Mouse (Mus musculus) embryonic facial prominence, embryonic 11.5 days (tissue): ENCODE data around the gene Pak1ip1. TPM values are rescaled to one million over a fixed set of nuclear protein-coding genes. Genes with fewer than 3 reads are reported as not detected.

Experiments
- ATAC-seq: fragments of 200-750 bp; cut with Nextera tagmentation; replicated peaks from 2 replicates; pipeline ENCODE4 v1.8.0; 2017; ENCODE audit warnings: low read depth; ENCODE audit not compliant: insufficient number of reproducible peaks, low FRiP score, low TSS enrichment
- DNase-seq: peaks from one replicate; pipeline ENCODE4 v3.0.0-alpha.2; 2015; ENCODE audit warnings: low spot score
- H3K27ac ChIP-seq: fragments of 300-500 bp; sonication (generic); replicated peaks from 2 replicates; pipeline ENCODE4 v1.5.1; 2014; ENCODE audit warnings: mild to moderate bottlenecking, low read depth, low read length, control low read depth
- H3K27me3 ChIP-seq: fragments of 300-500 bp; sonication (generic); 2 replicates; pipeline ENCODE4 v1.6.1; 2014; ENCODE audit warnings: mild to moderate bottlenecking, low read length, moderate library complexity, mixed read lengths; ENCODE audit not compliant: control insufficient read depth, insufficient read depth
- H3K36me3 ChIP-seq: fragments of 300-500 bp; sonication (generic); replicated peaks from 2 replicates; pipeline ENCODE4 v1.6.1; 2014; ENCODE audit warnings: low read depth, mild to moderate bottlenecking, low read length, moderate library complexity, mixed read lengths; ENCODE audit not compliant: control insufficient read depth, insufficient read depth
- H3K4me1 ChIP-seq: fragments of 300-500 bp; sonication (generic); 2 replicates; pipeline ENCODE4 v1.6.1; 2014; ENCODE audit warnings: low read length, mixed read lengths; ENCODE audit not compliant: control insufficient read depth, insufficient read depth
- H3K4me2 ChIP-seq: fragments of 300-500 bp; sonication (generic); 2 replicates; pipeline ENCODE4 v1.6.1; 2014; ENCODE audit warnings: low read depth, mild to moderate bottlenecking, control low read depth, low read length, moderate library complexity
- H3K4me3 ChIP-seq: fragments of 300-500 bp; sonication (generic); 2 replicates; pipeline ENCODE4 v1.5.1; 2014; ENCODE audit warnings: low read depth, low read length, control low read depth
- H3K9ac ChIP-seq: fragments of 300-500 bp; sonication (generic); replicated peaks from 2 replicates; pipeline ENCODE4 v1.6.1; 2014; ENCODE audit warnings: mild to moderate bottlenecking, control low read depth, low read length
- H3K9me3 ChIP-seq: fragments of 300-500 bp; sonication (generic); replicated peaks from 2 replicates; pipeline ENCODE4 v1.6.1; 2016; ENCODE audit warnings: mild to moderate bottlenecking, low read length, inconsistent platforms, mixed read lengths; ENCODE audit not compliant: control insufficient read depth
- WGBS: fragments of 180-500 bp; shearing (Covaris S2); extraction: QIAGEN DNeasy Blood & Tissue Kit; methylation state at CpG from one replicate; pipeline ENCODE4 v1.1.7; 2014; 5-methylcytosine and 5-hydroxymethylcytosine counted together
- polyA plus RNA-seq: library from polyadenylated mRNA; unstranded; fragments of >200 nt; fragmentation: Nextera tagmentation; extraction: Ambion mirVana; gene quantifications from 2 replicates; pipeline ENCODE4 v1.2.1, GENCODE M21; 2014

Pak1ip1 gene
- 78.2 and 79.1 TPM in 2 replicates for polyA plus RNA-seq

DNA sequence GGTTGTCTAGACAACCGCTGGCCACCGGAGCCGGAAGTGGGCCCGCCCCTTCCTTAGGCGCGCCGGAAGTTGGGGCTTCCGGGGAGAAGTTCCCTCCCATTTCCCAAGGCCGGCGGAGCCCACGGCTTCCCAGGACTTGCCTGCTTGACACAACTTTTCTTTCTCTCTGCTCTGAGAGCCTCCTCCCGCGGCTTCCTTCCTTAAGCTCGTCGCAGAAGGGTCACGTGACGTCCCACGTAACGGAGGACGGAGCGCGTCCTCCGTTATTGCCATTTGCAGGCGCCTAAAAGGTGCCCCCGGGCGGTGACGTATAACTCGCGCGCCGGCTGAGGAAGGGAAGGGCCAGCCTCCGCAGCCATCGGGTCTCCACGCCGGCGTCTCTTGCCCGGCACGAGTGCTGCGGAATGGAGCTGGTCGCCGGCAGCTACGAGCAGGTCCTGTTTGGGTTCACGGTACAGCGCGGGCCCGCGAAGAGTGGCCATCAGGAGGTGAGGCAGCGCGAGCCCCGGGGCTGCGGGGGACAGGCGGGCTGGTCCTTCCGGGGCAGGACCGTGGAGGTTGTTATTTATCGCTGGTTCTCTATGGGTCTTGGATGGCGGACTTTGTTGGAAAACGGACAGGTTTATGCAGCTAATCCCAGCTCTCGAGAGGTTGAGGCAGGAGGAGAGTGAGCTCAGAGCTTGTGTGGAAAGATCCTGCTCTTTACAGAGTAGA lies at the start of gene Pak1ip1:
TSS of gene Pak1ip1 (plus strand) at position 98 of the 714 bp plus-strand sequence.
- peak within 1 kb of the TSS; percentile 78 for H3K4me2 ChIP-seq
- H3K4me1 ChIP-seq: no peaks in the 10 kb centered on the region
- peak within 1 kb of the TSS; percentile 76 for H3K9ac ChIP-seq
- DNase-seq: peak; percentile 93
- peak within 1 kb of the TSS; percentile 87 for H3K27ac ChIP-seq
- H3K27me3 ChIP-seq: no peaks in the 10 kb centered on the region
- H3K36me3 ChIP-seq: no peaks in the 10 kb centered on the region
- peak; percentile 91 for ATAC-seq
- H3K4me3 ChIP-seq: peak within 1 kb of the TSS; percentile 89
- WGBS: under 1% methylated on average over 58 of the region's 58 CpGs
- H3K9me3 ChIP-seq: no peaks in the 10 kb centered on the region

DNA sequence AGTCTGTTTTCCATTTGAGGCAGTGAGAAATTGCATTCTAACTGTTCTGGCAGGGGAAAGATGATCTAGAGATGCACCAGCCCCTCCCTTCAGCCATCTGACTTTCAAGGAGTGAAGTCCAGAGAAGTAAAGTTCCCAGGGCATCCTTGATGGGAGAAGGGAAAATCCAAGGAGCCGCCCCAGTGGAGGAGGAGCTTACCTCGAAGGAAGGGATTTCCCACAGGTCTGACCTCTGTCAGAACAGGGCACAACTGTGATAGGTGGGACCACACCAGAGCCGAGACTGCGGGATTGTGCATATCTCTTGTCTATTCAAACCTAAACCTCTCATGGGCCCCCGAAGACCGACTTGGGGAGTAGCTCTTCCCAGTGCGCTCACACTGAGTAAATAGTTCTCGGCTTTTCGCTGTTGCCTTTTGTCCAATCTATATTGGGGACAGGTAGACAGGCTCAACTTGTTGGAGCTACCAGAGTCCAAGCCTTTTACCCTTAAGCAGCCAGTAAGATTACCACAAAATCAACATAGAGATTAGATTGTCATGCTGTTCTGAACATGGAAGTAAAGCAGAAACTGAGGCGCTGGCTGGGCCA lies 49.3 kb upstream of the Pak1ip1 start:
- H3K27ac ChIP-seq: no peak overlapping the region
- no peaks in the 10 kb centered on the region for H3K27me3 ChIP-seq
- H3K9me3 ChIP-seq: no peaks in the 10 kb centered on the region
- H3K9ac ChIP-seq: no peak overlapping the region
- H3K4me2 ChIP-seq: no peak overlapping the region
- WGBS: 74% methylated on average over 10 of the region's 10 CpGs
- no peak overlapping the region for H3K4me3 ChIP-seq
- no peaks in the 10 kb centered on the region for H3K36me3 ChIP-seq
- ATAC-seq: no peak
- no peak for DNase-seq
- no peaks in the 10 kb centered on the region for H3K4me1 ChIP-seq

DNA sequence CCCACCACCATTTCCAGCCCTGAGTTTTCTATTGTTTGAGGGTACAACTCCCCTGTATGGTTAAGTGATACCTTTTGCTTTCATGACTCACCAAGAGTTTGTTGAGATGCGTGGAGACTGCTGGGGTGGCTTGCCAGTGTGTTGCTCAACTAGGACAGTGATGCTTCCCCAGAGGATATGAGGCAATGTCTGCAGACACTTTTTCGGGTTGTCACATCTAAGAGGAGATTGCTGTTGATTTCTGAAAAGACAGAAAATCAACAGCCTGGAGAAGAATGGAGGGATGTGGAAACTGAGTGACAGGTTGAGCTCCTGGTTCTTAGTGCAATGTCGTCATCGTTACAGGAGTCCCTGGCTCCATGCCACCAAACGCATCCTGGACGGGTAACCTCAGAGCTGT lies 47.6 kb upstream of the Pak1ip1 start:
- Histone ChIP-seq H3K9me3 (no peaks in the 10 kb centered on the region), H3K4me3 (no peak overlapping the region), H3K27me3 (no peaks in the 10 kb centered on the region), H3K9ac (no peak overlapping the region), H3K36me3 (no peaks in the 10 kb centered on the region), H3K27ac (no peak overlapping the region), H3K4me2 (no peak overlapping the region), H3K4me1 (no peaks in the 10 kb centered on the region)
- DNase-seq: no peak
- no peak for ATAC-seq
- 83% methylated on average over 6 of the region's 6 CpGs for WGBS

DNA sequence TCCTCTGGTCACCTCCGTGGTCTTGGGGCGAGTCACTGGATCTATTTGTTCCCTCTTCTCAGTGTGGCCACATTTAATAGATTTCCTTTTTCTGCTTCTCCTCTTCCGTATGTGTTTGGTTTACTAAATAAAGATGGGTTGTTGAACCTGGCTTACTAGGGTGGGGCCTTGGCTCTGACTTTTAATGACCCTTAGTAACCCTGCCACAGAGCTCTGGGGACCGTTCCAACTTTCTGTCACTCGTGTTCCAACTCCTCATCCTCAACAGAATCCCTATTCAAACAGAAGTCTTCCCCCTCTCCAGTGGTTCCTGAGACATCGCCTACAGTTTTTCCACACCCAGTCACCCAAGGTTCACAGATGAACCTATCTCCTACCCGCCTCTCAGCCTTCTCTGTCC lies 45.0 kb upstream of the Pak1ip1 start:
- H3K27ac ChIP-seq: no peak overlapping the region
- no peak overlapping the region for H3K9ac ChIP-seq
- no peak overlapping the region for H3K4me2 ChIP-seq
- WGBS: 86% methylated on average over 7 of the region's 7 CpGs
- ATAC-seq (no peak), DNase-seq (no peak)
- H3K4me1 ChIP-seq: no peaks in the 10 kb centered on the region
- H3K4me3 ChIP-seq: no peak overlapping the region
- H3K36me3 ChIP-seq: no peaks in the 10 kb centered on the region
- H3K9me3 ChIP-seq: no peaks in the 10 kb centered on the region
- H3K27me3 ChIP-seq: no peaks in the 10 kb centered on the region

DNA sequence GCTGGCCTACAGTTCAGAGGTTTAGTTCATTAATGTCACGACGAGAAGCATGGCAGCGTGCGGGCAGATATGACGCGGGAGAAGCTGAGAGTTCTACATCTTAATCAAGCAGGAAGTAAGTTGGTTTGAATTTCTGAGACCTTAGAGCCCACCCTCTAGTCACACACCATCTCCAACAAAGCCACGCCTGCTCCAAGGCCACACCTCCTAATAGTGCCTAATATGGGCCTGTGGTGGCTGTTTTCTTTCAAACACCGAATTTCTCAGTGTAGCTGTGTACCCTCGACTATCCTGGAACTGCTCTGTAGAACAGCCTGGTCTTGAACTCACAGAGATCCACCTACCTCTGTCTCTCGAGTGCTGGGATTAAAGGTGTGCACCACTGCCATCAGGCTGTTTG lies 33.2 kb upstream of the Pak1ip1 start:
- H3K4me1 ChIP-seq: no peaks in the 10 kb centered on the region
- no peak overlapping the region for H3K27ac ChIP-seq
- WGBS: 96% methylated on average over 10 of the region's 10 CpGs
- ATAC-seq: no peak
- no peak overlapping the region for H3K4me2 ChIP-seq
- H3K4me3 ChIP-seq: no peak overlapping the region
- no peaks in the 10 kb centered on the region for H3K36me3 ChIP-seq
- no peaks in the 10 kb centered on the region for H3K27me3 ChIP-seq
- no peak overlapping the region for H3K9ac ChIP-seq
- DNase-seq: no peak
- H3K9me3 ChIP-seq: no peaks in the 10 kb centered on the region

DNA sequence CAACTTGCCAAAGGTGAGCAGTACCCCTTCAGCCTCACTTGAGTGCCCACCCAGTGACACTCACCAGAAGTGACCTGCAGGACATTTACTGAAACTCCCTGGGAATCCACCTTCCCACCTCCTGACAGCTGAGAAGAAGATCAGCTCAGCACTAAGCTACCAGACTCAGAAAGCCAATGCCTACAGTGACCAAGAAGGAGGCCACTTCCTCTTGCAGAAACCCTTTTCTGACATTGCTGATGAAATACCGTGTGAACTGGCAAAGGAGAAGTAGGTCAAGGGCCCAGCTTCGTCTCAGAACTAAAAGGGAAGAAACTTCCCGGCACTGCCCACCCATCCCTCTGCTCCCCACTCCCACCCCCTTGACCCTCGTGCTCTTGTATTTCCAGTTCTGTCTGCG lies 32.3 kb upstream of the Pak1ip1 start:
- no peaks in the 10 kb centered on the region for H3K9me3 ChIP-seq
- 82% methylated on average over 5 of the region's 5 CpGs for WGBS
- H3K9ac ChIP-seq: no peak overlapping the region
- no peak overlapping the region for H3K4me3 ChIP-seq
- no peak overlapping the region for H3K27ac ChIP-seq
- no peak overlapping the region for H3K4me2 ChIP-seq
- ATAC-seq (no peak), DNase-seq (no peak)
- H3K4me1 ChIP-seq: no peaks in the 10 kb centered on the region
- no peaks in the 10 kb centered on the region for H3K36me3 ChIP-seq
- H3K27me3 ChIP-seq: no peaks in the 10 kb centered on the region

DNA sequence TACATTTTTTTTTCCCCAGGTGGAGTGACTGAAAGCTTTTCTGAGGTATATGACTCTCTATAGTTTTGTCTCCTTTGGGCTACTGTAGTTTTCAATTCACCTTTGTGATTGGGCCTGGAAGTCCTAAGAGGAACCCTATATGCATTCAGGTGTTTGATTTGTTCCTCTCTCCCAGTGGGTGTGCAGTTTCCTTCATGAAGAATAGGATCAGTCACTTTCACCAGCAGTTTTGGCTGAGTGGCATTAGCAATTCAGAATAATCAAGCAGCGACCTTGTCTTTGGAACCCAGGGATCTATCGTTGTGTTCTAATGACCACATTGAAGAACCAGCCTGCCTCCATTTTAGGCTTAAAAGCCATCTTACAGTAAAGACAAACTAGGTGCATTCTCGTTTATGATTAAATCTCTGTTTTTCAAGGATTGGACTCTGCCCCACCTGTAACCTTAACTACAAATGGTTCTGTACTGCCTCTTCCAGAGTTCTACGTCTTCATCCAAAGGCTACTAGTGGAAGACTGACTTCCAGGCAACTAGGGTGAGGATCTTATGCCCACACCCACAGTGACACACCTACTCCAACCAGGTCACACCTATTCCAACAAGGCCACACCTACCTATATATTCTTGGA lies 30.9 kb upstream of the Pak1ip1 start:
- H3K27ac ChIP-seq: no peak overlapping the region
- H3K4me1 ChIP-seq: no peaks in the 10 kb centered on the region
- ATAC-seq: no peak
- DNase-seq: no peak
- WGBS: 89% methylated on average over 4 of the region's 4 CpGs
- H3K9ac ChIP-seq: no peak overlapping the region
- H3K4me3 ChIP-seq: no peak overlapping the region
- no peaks in the 10 kb centered on the region for H3K27me3 ChIP-seq
- no peaks in the 10 kb centered on the region for H3K36me3 ChIP-seq
- H3K4me2 ChIP-seq: no peak overlapping the region
- H3K9me3 ChIP-seq: no peaks in the 10 kb centered on the region

DNA sequence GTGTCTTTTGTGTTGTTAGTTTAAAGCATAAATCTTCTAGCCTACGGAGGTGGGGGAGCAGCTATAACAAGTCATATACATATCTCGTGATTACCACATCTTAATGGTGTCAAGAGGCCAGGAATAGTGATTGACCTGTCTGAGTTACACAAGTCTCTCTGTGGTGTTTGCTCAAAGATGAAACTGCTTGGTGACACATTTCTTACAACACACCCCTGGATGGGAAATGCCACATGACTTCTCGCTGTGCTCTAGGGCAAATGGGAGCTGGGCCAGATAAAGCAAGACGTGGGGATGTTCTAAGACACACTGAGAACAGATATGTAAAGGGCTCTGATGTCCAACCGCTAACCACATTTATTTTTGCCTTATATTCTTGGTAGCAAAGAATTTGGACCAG lies 29.6 kb upstream of the Pak1ip1 start:
- Histone ChIP-seq H3K36me3 (no peaks in the 10 kb centered on the region), H3K4me1 (no peaks in the 10 kb centered on the region), H3K27ac (no peak overlapping the region), H3K27me3 (no peaks in the 10 kb centered on the region), H3K9ac (no peak overlapping the region), H3K4me2 (no peak overlapping the region), H3K9me3 (no peaks in the 10 kb centered on the region), H3K4me3 (no peak overlapping the region)
- ATAC-seq (no peak), DNase-seq (no peak)
- WGBS: 90% methylated on average over 5 of the region's 5 CpGs
